Mouse (Mus musculus): ENCODE data around the gene Fam57a.
"Not testable (repeated sequence)": the region's sequence is repeated elsewhere in the genome, so short reads cannot be mapped to it uniquely, and the experiment has no call there.

Gene Fam57a

GRCm38 (mm10) chr11:76180146-76180540 is 672 bp downstream of the Fam57a start:
- DNase-seq (ENCODE audit: low spot score in 2 of 2): no peak

GRCm38 (mm10) chr11:76183745-76184144 is 4.3 kb downstream of the Fam57a start:
- no peak for DNase-seq (ENCODE audit: low spot score in 2 of 2)

GRCm38 (mm10) chr11:76186908-76187307 is 7.4 kb downstream of the Fam57a start:
- no peak for DNase-seq (ENCODE audit: low spot score in 2 of 2)

- no peak for DNase-seq (ENCODE audit: low spot score in 2 of 2)
Measured at GRCm38 (mm10) chr11:76196275-76196976, 17.0 kb downstream of the Fam57a start.

- no peak for DNase-seq (ENCODE audit: low spot score in 2 of 2)
Measured at GRCm38 (mm10) chr11:76196977-76197469, 17.6 kb downstream of the Fam57a start.

GRCm38 (mm10) chr11:76201761-76202674 is 22.5 kb downstream of the Fam57a start:
- DNase-seq (ENCODE audit: low spot score in 2 of 2): peak; percentile 53 to 61

- no peak for DNase-seq (ENCODE audit: low spot score in 2 of 2)
Measured at GRCm38 (mm10) chr11:76206793-76207192, 27.3 kb downstream of the Fam57a start.

- no peak for DNase-seq (ENCODE audit: low spot score in 2 of 2)
Measured at GRCm38 (mm10) chr11:76210228-76210985, 30.9 kb downstream of the Fam57a start.

GRCm38 (mm10) chr11:76211595-76211994 is 32.1 kb downstream of the Fam57a start:
- not testable (repeated sequence) for DNase-seq (ENCODE audit: low spot score in 2 of 2)

GRCm38 (mm10) chr11:76213841-76214240 is 34.4 kb downstream of the Fam57a start:
- no peak for DNase-seq (ENCODE audit: low spot score in 2 of 2)

GRCm38 (mm10) chr11:76215011-76215410 is 35.5 kb downstream of the Fam57a start:
- no peak for DNase-seq (ENCODE audit: low spot score in 2 of 2)

- no peak for DNase-seq (ENCODE audit: low spot score in 2 of 2)
Measured at GRCm38 (mm10) chr11:76216049-76216540, 36.6 kb downstream of the Fam57a start.

GRCm38 (mm10) chr11:76216681-76217389 is 37.4 kb downstream of the Fam57a start:
- DNase-seq (ENCODE audit: low spot score in 2 of 2): peak in 1 of 2 experiments; percentile 7

GRCm38 (mm10) chr11:76217390-76217800 is 37.9 kb downstream of the Fam57a start, which contains the start of the genes Dbil5 and Gemin4:
TSS of gene Dbil5 (plus strand) at chr11:76217608.
TSS of gene Gemin4 (minus strand) at chr11:76217664.
- peak; percentile 92 to 94 for DNase-seq (ENCODE audit: low spot score in 2 of 2)

- no peak for DNase-seq (ENCODE audit: low spot score in 2 of 2)
Measured at GRCm38 (mm10) chr11:76224631-76225030, 45.2 kb downstream of the Fam57a start.

- no peak for DNase-seq (ENCODE audit: low spot score in 2 of 2)
Measured at GRCm38 (mm10) chr11:76225051-76225450, 45.6 kb downstream of the Fam57a start.

- no peak for DNase-seq (ENCODE audit: low spot score in 2 of 2)
Measured at GRCm38 (mm10) chr11:76236136-76236535, 56.7 kb downstream of the Fam57a start.

- no peak for DNase-seq (ENCODE audit: low spot score in 2 of 2)
Measured at GRCm38 (mm10) chr11:76239750-76240149, 60.3 kb downstream of the Fam57a start.

- DNase-seq (ENCODE audit: low spot score in 2 of 2): peak; percentile 74 to 87
Measured at GRCm38 (mm10) chr11:76242901-76243810, 63.7 kb downstream of the Fam57a start, which contains the start of the genes Mrm3 and Glod4. TSS of gene Mrm3 (plus strand) at chr11:76243715. TSS of gene Glod4 (minus strand) at chr11:76243725.
